Mouse (Mus musculus) cerebellum, adult 2 months (tissue): ENCODE measurements around the gene Myof. TPM values are rescaled to one million over a fixed set of nuclear protein-coding genes. Genes with fewer than 3 reads are reported as not detected.

Source experiments
- DNase-seq, 2 experiments: peaks; one replicate each; pipeline ENCODE4 v3.0.0; 2021
- H3K27ac ChIP-seq: fragments of 200-500 bp; 2 replicates; pipeline ENCODE4 v1.5.1; 2012; ENCODE audit warnings: low read length, control low read depth, inconsistent platforms; ENCODE audit not compliant: insufficient read depth
- H3K27me3 ChIP-seq: fragments of 200-500 bp; 2 replicates; pipeline ENCODE4 v1.6.1; 2012; ENCODE audit warnings: inconsistent platforms, mild to moderate bottlenecking, low read length, moderate library complexity; ENCODE audit not compliant: control insufficient read depth, insufficient read depth
- H3K4me1 ChIP-seq: fragments of 200-500 bp; 2 replicates; pipeline ENCODE4 v1.6.1; 2011; ENCODE audit warnings: low read length; ENCODE audit not compliant: control insufficient read depth, insufficient read depth
- H3K4me3 ChIP-seq: fragments of 200-500 bp; replicated peaks from 2 replicates; pipeline ENCODE3; 2011; ENCODE audit warnings: mild to moderate bottlenecking, low read depth, low read length, control low read depth; ENCODE audit not compliant: insufficient read depth
- CTCF ChIP-seq: fragments of 200-500 bp; IDR thresholded peaks from 2 replicates; pipeline ENCODE4 v1.5.1; 2011; ENCODE audit warnings: low read depth, mild to moderate bottlenecking, control low read depth, low read length, moderate library complexity, borderline replicate concordance; ENCODE audit not compliant: insufficient read depth
- POLR2A ChIP-seq: fragments of 200-500 bp; IDR thresholded peaks from 2 replicates; pipeline ENCODE4 v1.6.1; 2011; ENCODE audit warnings: low read length, control low read depth, borderline replicate concordance; ENCODE audit not compliant: insufficient read depth
- WGBS: fragments of 180-500 bp; shearing (Covaris S2); methylation state at CpG from one replicate; pipeline ENCODE4 v1.1.7; 2018; 5-methylcytosine and 5-hydroxymethylcytosine counted together
- polyA plus RNA-seq: library from polyadenylated mRNA; depleted of rRNA; stranded (reverse); fragments of >200 nt; gene quantifications from 2 replicates; pipeline ENCODE4 v1.2.3, GENCODE M21; 2012; rRNA removed

Gene Myof
- polyA plus RNA-seq, 1 experiment, result 2.1 TPM

GRCm38 (mm10) chr19:37851590-37852038 is 191.8 kb downstream of the Myof start:
- no peak for DNase-seq
- no peak overlapping the region for H3K27ac ChIP-seq
- 73% methylated on average over 9 of the region's 9 CpGs for WGBS
- H3K4me3 ChIP-seq, result no peak overlapping the region
- no peaks in the 10 kb centered on the region for H3K27me3 ChIP-seq
- TF ChIP-seq POLR2A (no peak), CTCF (no peak)
- no peaks in the 10 kb centered on the region for H3K4me1 ChIP-seq

Other genes with a start within 250 kb of the Myof start
- 0.16 and 0.18 TPM in 2 replicates for gene Cep55, start 11.4 kb upstream of the Myof start, polyA plus RNA-seq
- not detected in 2 replicates for gene Ffar4, start 53.5 kb upstream of the Myof start, polyA plus RNA-seq
- 7.9 and 10.9 TPM in 2 replicates for gene Rbp4, start 81.7 kb upstream of the Myof start, polyA plus RNA-seq
- gene Pde6c, start 89.2 kb upstream of the Myof start, polyA plus RNA-seq, result 0.07 and 0.24 TPM in 2 replicates
- gene Fra10ac1, start 180.6 kb upstream of the Myof start, polyA plus RNA-seq, result 28.3 and 28.9 TPM in 2 replicates
- gene Lgi1, start 221.0 kb upstream of the Myof start, polyA plus RNA-seq, result 54.0 and 58.8 TPM in 2 replicates